Mouse (Mus musculus): ENCODE results near the gene Klhdc2.

- no peak for TF ChIP-seq POLR2A (IDR thresholded peaks at IDR 0.05; ENCODE audit: borderline replicate concordance, control insufficient read depth, low read depth, low read length)
- no peak for TF ChIP-seq CTCF (IDR thresholded peaks at IDR 0.05; ENCODE audit: control insufficient read depth, insufficient read depth, low read length)
Measured at GRCm38 (mm10) chr12:69297411-69298150, 1.1 kb downstream of the Klhdc2 start.
